Mouse (Mus musculus): ENCODE measurements around the gene Slc25a42. TPM values are rescaled to one million over a fixed set of nuclear protein-coding genes. Genes with fewer than 3 reads are reported as not detected.

The Slc25a42 gene
- polyA plus RNA-seq, 1 experiment from 2014 or later = 4.4 TPM

DNA sequence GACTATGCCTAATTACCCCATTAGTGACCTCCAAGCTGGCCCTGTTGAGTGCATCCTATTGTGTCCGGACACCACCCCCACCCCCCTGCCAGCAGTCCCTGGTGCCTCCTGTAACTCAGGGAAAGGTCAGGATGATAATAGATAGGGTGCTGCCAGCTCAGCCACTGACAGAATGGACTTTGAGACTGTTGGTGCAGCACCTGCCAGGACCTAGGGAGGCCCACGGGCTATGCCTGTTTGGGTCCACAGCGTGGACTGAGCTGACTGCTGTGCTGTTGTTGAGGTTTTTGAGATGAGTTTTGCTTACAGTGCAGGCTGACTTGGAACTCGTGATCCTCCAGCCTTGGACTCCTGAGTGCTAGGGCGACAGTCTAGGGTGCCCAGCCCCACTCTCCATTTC is 18.9 kb downstream of the Slc25a42 start:
- WGBS = 71% methylated on average over 5 of the region's 5 CpGs
- ATAC-seq (ENCODE audit: insufficient number of reproducible peaks, insufficient read depth, low FRiP score, low TSS enrichment) = no peak
- Histone ChIP-seq H3K9ac (no peak overlapping the region), H3K27me3 (no peaks in the 10 kb centered on the region), H3K4me2 (replicated peaks) (no peak overlapping the region), H3K27ac (no peak overlapping the region), H3K36me3 (no peaks in the 10 kb centered on the region), H3K9me3 (no peaks in the 10 kb centered on the region), H3K4me1 (no peaks in the 10 kb centered on the region), H3K4me3 (no peak overlapping the region)

DNA sequence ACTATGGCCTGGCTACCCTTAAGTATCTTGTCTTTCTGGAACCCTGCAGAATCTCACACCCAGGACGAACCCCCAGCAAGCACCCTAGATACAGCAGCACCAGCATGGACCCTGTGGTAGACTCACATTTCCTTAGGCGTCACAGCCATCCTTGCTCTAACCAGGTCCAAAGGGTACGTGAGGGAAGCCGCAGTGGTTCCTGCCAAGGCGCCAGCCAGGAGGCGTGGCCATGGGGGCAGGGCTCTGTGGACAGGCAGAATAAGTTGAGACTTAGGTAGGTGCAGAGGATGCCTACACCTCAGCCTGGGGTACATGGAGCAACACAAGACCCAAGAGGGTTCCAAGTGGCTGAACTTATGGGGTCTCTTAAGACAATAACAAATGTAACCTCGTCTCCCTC is 23.4 kb downstream of the Slc25a42 start:
- peaks cover 3% of the 10 kb centered on the region; the same call in 1 of the 2 replicates for H3K36me3 ChIP-seq

DNA sequence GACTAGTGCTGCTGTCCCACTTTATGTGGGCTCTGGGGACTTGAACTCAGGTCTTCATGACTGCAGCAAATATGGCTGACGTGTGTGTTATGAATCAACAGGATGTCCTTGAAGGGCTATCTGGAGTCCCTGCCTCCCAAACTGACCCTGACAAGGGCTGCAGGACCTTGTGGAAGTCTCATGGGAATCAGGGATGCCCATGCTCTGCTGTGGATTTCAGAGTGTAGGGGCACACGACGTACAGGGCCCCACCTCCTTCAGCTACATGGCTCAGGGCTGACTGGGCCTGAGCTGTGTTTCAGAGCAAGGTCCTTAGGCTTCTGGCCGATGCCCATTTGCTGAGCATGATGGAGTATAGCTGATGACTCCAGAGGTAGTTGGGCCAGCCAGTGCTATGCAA is 28.9 kb downstream of the Slc25a42 start:
- Histone ChIP-seq H3K4me3 (no peak overlapping the region), H3K9me3 (no peaks in the 10 kb centered on the region), H3K27me3 (no peaks in the 10 kb centered on the region), H3K27ac (no peak overlapping the region), H3K4me2 (replicated peaks) (no peak overlapping the region), H3K9ac (no peak overlapping the region), H3K4me1 (no peaks in the 10 kb centered on the region), H3K36me3 (peaks cover 41% of the 10 kb centered on the region)
- 81% methylated on average over 4 of the region's 4 CpGs for WGBS
- ATAC-seq (ENCODE audit: insufficient number of reproducible peaks, insufficient read depth, low FRiP score, low TSS enrichment) = no peak

More for the DNA sequence above, 23.4 kb downstream of the Slc25a42 start:
- WGBS = 68% methylated on average over 7 of the region's 7 CpGs
- Histone ChIP-seq H3K4me1 (no peaks in the 10 kb centered on the region), H3K27me3 (no peaks in the 10 kb centered on the region), H3K4me2 (replicated peaks) (no peak overlapping the region), H3K4me3 (no peak overlapping the region), H3K9ac (no peak overlapping the region), H3K9me3 (no peaks in the 10 kb centered on the region), H3K27ac (no peak overlapping the region)
- ATAC-seq (ENCODE audit: insufficient number of reproducible peaks, insufficient read depth, low FRiP score, low TSS enrichment) = no peak

DNA sequence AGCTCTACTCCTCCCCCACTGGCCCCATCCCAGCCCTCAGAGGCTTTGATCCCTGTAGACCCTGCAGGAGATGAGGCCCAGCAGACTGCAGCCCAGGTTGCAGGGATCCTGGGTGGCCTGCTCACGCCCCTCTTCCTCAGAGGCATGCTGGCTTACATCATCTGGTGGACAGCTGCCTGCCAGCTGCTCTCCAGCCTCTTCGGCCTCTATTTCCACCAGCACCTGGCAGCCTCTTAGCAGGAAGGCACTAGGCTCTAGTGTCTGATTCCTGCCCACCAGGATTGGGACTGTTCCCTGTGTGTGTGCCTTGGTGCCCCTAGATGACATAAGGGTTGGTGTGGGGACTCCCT is 30.2 kb downstream of the Slc25a42 start:
- H3K4me3 ChIP-seq = no peak overlapping the region
- peaks cover 50% of the 10 kb centered on the region for H3K36me3 ChIP-seq
- H3K27me3 ChIP-seq = no peaks in the 10 kb centered on the region
- H3K4me1 ChIP-seq = no peaks in the 10 kb centered on the region
- ATAC-seq (ENCODE audit: insufficient number of reproducible peaks, insufficient read depth, low FRiP score, low TSS enrichment) = no peak
- no peaks in the 10 kb centered on the region for H3K9me3 ChIP-seq
- H3K27ac ChIP-seq = no peak overlapping the region
- H3K4me2 ChIP-seq (replicated peaks) = no peak overlapping the region
- H3K9ac ChIP-seq = no peak overlapping the region
- WGBS = 66% methylated on average over 2 of the region's 2 CpGs

DNA sequence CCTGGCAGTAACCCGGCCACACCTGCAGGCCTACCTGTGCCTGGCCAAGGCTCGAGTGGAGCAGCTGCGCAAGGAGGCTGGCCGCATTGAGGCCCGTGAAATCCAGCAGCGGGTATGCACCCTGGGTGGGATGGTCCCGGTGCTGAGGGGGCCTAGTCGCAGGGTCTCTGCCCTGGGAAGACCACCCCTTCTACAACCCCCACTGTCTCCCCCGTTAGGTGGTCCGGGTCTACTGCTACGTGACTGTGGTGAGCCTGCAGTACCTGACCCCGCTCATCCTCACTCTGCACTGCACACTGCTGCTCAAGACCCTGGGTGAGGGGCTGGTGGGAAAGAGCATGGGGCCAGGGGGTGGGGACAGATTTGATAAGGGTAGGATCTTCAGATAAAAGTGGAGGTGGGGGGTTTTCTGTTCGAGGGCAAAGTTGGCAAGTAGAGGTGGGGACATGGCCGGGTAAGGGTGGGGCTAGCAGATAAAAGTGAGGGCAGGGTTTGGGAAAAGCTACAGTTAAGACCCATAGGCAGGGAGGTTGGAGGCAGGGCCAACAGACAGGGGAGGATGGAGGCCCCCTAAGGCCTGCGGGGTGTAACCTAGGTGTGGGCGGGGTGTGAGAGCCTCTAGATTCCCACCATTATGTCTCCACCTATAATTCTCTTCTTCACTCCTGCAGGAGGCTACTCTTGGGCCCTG is 30.7 kb downstream of the Slc25a42 start:
- Histone ChIP-seq H3K4me2 (replicated peaks) (no peak overlapping the region), H3K9ac (no peak overlapping the region), H3K4me3 (no peak overlapping the region), H3K9me3 (no peaks in the 10 kb centered on the region), H3K36me3 (peaks cover 55% of the 10 kb centered on the region), H3K4me1 (no peaks in the 10 kb centered on the region), H3K27ac (no peak overlapping the region), H3K27me3 (no peaks in the 10 kb centered on the region)
- 88% methylated on average over 16 of the region's 16 CpGs for WGBS
- ATAC-seq (ENCODE audit: insufficient number of reproducible peaks, insufficient read depth, low FRiP score, low TSS enrichment) = no peak

DNA sequence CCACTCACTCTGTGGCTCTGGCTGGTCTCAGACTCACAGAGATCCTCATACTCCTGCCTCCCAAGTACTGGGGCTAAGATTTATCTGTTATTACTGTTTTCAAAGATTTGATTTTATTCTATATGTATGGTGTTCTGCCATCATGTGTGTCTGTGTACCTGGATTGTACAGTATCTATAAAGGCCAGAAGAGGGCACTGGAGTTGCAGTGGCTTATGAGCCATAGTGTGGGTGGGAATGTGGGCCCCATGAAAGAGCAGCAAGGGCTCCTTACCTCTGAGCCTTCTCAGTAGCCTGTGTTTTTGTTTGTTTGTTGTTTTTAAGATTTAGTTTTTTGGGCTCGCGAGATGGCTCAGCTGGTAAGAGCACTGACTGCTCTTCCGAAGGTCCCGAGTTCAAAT is 33.0 kb downstream of the Slc25a42 start:
- peaks cover 64% of the 10 kb centered on the region for H3K36me3 ChIP-seq
- no peak overlapping the region for H3K4me2 ChIP-seq (replicated peaks)

DNA sequence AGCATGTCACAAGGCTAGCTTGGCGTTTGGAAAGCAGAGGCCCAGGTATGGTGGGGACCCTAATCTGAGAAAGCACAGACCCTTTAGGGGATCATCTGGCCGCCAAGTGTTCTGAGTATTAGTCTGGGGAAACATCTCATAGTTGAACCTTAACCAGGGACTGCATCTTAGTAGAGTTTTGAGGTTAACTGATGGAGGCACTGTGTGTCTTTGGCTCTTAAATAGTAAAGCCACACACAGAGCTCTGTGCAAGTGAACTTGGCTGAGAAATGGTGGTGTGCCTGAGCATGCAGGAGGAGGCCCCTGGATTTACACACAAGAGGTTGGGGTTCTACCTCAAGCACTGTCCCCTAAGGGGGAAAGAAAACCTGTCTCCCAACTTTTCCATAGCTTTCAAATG is 33.9 kb downstream of the Slc25a42 start:
- Histone ChIP-seq H3K4me1 (peaks cover 6% of the 10 kb centered on the region), H3K9me3 (no peaks in the 10 kb centered on the region), H3K36me3 (peaks cover 64% of the 10 kb centered on the region), H3K4me3 (no peak overlapping the region), H3K27me3 (no peaks in the 10 kb centered on the region), H3K4me2 (replicated peaks) (no peak overlapping the region), H3K27ac (no peak overlapping the region), H3K9ac (no peak overlapping the region)
- ATAC-seq (ENCODE audit: insufficient number of reproducible peaks, insufficient read depth, low FRiP score, low TSS enrichment) = no peak
- WGBS = 89% methylated on average over 2 of the region's 2 CpGs

More for the DNA sequence above, 33.0 kb downstream of the Slc25a42 start:
- no peak overlapping the region for H3K4me3 ChIP-seq
- 96% methylated on average over 4 of the region's 4 CpGs for WGBS
- ATAC-seq (ENCODE audit: insufficient number of reproducible peaks, insufficient read depth, low FRiP score, low TSS enrichment) = no peak
- no peaks in the 10 kb centered on the region for H3K27me3 ChIP-seq
- H3K27ac ChIP-seq = no peak overlapping the region
- no peak overlapping the region for H3K9ac ChIP-seq
- 0 out of 2 replicates have a peak, but pooled peaks cover under 1% of the 10 kb centered on the region for H3K4me1 ChIP-seq
- no peaks in the 10 kb centered on the region for H3K9me3 ChIP-seq

DNA sequence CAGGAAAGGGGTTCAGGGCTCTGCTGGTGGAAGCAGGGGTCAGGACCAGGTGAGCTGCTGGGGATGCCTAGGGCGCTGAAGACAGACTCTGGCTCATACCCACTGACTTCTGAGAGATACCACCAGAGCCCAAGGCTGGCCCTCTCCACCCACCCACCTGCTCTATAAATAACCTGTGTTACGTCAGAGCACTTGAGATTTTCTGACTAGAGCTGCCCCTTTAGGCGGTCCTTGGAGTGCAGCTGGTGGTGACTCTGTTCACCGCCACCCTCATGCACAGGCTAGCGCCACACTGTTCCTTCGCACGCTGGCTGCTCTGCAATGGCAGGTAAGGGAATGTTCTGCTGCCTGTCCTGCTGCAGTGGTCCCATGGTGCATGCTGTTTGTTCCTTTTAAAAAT is 38.0 kb downstream of the Slc25a42 start:
- WGBS = 89% methylated on average over 7 of the region's 7 CpGs
- no peak overlapping the region; the same call in 1 of the 2 replicates for H3K9ac ChIP-seq
- no peaks in the 10 kb centered on the region for H3K27me3 ChIP-seq
- no peaks in the 10 kb centered on the region for H3K9me3 ChIP-seq
- ATAC-seq (ENCODE audit: insufficient number of reproducible peaks, insufficient read depth, low FRiP score, low TSS enrichment) = no peak
- no peak overlapping the region for H3K4me3 ChIP-seq
- H3K4me2 ChIP-seq (replicated peaks) = 0 out of 2 replicates have a peak overlapping the region, but pooled peaks have one; percentile 3
- H3K36me3 ChIP-seq = peaks cover 33% of the 10 kb centered on the region
- peaks cover 12% of the 10 kb centered on the region for H3K4me1 ChIP-seq
- no peak overlapping the region for H3K27ac ChIP-seq

DNA sequence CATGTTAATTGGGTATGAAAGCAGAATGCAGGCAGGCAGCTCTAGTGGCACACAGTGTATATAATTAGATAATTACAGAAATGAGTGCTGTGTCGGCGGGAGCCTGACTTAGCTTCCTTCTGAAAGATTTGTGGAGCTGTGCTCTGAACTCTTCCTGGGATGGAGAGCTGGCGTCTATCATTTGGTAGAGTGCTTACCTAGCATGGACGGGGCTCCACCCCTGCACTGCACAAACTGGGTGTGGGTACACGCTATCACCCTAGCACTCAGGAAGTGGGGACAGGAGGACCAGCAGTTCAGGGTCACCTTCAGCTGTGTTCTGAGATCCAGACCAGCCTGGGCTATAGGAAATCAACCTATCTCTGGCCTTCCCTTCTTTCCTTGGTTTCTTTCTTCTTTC is 38.8 kb downstream of the Slc25a42 start:
- H3K4me2 ChIP-seq (replicated peaks) = peak overlapping the region; percentile 66
- no peak for ATAC-seq (ENCODE audit: insufficient number of reproducible peaks, insufficient read depth, low FRiP score, low TSS enrichment)

DNA sequence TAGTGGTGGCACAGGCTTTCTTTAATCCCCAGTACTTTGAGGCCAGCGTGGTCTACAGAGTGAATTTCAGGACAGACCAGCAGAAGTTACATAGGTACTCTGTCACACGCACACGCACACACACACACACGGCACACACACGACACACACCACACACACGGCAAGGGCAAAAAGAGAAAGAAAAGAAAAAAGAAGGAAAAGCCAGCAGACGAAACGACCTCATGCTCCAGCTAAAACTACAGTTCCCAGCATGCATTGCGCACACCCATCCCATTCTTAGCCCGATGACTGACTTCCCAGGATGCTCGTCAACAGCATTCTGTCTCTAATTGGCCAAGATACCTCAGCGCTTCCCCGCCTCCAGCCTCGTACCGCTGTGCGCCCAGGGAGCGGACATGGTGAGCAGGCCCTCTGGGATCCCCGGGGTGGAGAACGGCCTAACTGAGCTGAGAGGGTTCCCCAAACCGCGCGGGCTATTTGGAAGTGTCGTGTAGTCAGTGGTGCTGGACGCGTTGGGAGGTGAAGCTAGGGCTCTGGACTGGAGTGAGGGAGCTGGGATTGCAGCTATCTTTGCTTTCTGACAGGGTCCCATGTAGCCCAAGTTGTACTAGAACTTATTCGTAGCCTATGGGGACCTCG is 39.9 kb downstream of the Slc25a42 start, which contains the start of gene Tmem161a:
Gene Tmem161a, plus strand, starts transcription at position 314 of the 639 bp plus-strand sequence.
- peak; percentile 89 for ATAC-seq (ENCODE audit: insufficient number of reproducible peaks, insufficient read depth, low FRiP score, low TSS enrichment)
- peaks cover 17% of the 10 kb centered on the region for H3K36me3 ChIP-seq
- peak within 1 kb of the TSS; percentile 64 for H3K4me3 ChIP-seq
- peaks cover 12% of the 10 kb centered on the region for H3K4me1 ChIP-seq
- H3K9me3 ChIP-seq = no peaks in the 10 kb centered on the region
- WGBS = 2% methylated on average over 27 of the region's 27 CpGs
- H3K4me2 ChIP-seq (replicated peaks) = peak within 1 kb of the TSS; percentile 66
- peak within 1 kb of the TSS; percentile 78 for H3K9ac ChIP-seq
- no peak within 1 kb of the TSS for H3K27ac ChIP-seq
- H3K27me3 ChIP-seq = no peaks in the 10 kb centered on the region

More for the DNA sequence above, 38.8 kb downstream of the Slc25a42 start:
- H3K9ac ChIP-seq = no peak overlapping the region; the same call in 1 of the 2 replicates
- peaks cover 12% of the 10 kb centered on the region for H3K4me1 ChIP-seq
- no peak overlapping the region for H3K4me3 ChIP-seq
- 69% methylated on average over 5 of the region's 5 CpGs for WGBS
- peaks cover 27% of the 10 kb centered on the region for H3K36me3 ChIP-seq
- no peaks in the 10 kb centered on the region for H3K9me3 ChIP-seq
- H3K27me3 ChIP-seq = no peaks in the 10 kb centered on the region
- no peak overlapping the region for H3K27ac ChIP-seq

DNA sequence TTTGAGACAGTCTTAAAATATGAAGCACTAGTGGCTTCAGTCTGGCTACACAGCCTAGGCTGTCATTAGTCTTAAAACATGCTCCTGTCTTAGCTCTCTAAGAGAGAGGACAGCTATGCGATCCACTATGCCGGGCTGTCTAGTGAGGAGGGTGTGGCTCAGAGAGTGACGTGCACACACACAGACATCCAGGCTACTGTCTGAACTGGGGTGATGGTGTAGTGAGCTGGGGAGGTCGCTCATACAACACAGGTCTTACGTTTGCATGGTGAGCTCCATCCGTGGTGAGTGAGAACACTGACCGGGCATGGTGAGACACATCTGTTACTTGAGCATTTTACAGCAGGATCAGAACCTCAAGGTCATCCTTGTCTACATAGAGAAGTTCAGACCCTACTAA is 40.9 kb downstream of the Slc25a42 start:
- WGBS = 88% methylated on average over 7 of the region's 7 CpGs
- Histone ChIP-seq H3K27ac (no peak overlapping the region), H3K4me1 (peaks cover 12% of the 10 kb centered on the region), H3K9me3 (no peaks in the 10 kb centered on the region), H3K36me3 (peaks cover 9% of the 10 kb centered on the region; the same call in 1 of the 2 replicates), H3K27me3 (peaks cover 5% of the 10 kb centered on the region), H3K4me3 (no peak overlapping the region), H3K9ac (no peak overlapping the region), H3K4me2 (replicated peaks) (peak overlapping the region; percentile 66)
- ATAC-seq (ENCODE audit: insufficient number of reproducible peaks, insufficient read depth, low FRiP score, low TSS enrichment) = no peak

DNA sequence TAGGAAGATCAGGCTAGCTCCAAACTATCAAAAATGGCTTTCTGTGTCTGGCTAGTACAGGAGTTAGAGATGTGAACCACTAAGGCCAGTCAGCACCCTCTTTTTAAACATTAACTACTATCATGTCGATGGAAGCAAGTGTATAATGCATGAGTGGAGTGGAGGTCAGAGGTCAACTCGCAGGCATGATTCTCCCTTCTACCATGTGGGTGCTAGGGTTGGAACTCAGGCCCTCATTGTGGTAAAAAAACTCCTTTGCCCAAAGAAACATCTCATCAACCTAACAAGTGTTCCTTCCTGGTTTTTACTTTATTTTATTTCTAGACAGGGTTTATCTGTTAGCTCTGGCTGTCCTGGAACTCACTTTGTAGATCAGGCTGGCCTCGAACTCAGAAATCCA is 41.4 kb downstream of the Slc25a42 start:
- WGBS = 84% methylated on average over 3 of the region's 3 CpGs
- no peak overlapping the region for H3K9ac ChIP-seq
- no peak overlapping the region for H3K27ac ChIP-seq
- peaks cover 10% of the 10 kb centered on the region for H3K27me3 ChIP-seq
- H3K4me3 ChIP-seq = no peak overlapping the region
- H3K4me2 ChIP-seq (replicated peaks) = no peak overlapping the region
- H3K36me3 ChIP-seq = peaks cover 9% of the 10 kb centered on the region; the same call in 1 of the 2 replicates
- peaks cover 12% of the 10 kb centered on the region for H3K4me1 ChIP-seq
- no peaks in the 10 kb centered on the region for H3K9me3 ChIP-seq
- ATAC-seq (ENCODE audit: insufficient number of reproducible peaks, insufficient read depth, low FRiP score, low TSS enrichment) = no peak
